Mouse (Mus musculus) spleen, adult 2 months (tissue): ENCODE measurements around the gene Gm12248.

Experiments used
- CTCF ChIP-seq: fragments of 200-500 bp; IDR thresholded peaks from 2 replicates; pipeline ENCODE4 v1.5.1; 2011; ENCODE audit warnings: mild to moderate bottlenecking, inconsistent platforms; ENCODE audit not compliant: insufficient read depth, insufficient read length, insufficient replicate concordance; ENCODE audit errors: extremely low read depth
- POLR2A ChIP-seq: fragments of 200-500 bp; IDR thresholded peaks from 2 replicates; pipeline ENCODE4 v1.6.1; 2011; ENCODE audit warnings: low read depth, low read length, inconsistent platforms

DNA sequence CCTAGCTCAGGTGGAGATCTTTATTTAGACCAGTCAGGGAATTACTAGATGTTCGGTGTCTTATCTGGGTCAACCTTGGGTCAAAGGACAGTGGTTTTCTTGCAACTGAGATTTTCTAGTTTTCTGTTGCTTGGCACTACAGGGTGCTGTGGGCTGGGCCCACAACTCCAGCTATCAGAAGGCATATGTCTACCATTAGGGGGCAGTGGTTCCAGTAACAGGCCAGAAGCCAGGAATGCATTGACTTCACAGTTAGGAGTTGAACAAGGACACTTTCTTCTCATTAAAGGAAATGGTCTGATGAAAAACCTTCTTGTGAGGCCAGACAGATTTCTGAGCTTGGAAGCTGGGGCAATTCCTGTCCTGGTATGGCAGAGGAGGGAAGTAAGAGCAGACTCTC, 53.9 kb downstream of the Gm12248 start:
- TF ChIP-seq CTCF: no peak
- TF ChIP-seq POLR2A: no peak
